Mouse (Mus musculus): ENCODE results near the gene Spata48.

Spata48 gene

DNA sequence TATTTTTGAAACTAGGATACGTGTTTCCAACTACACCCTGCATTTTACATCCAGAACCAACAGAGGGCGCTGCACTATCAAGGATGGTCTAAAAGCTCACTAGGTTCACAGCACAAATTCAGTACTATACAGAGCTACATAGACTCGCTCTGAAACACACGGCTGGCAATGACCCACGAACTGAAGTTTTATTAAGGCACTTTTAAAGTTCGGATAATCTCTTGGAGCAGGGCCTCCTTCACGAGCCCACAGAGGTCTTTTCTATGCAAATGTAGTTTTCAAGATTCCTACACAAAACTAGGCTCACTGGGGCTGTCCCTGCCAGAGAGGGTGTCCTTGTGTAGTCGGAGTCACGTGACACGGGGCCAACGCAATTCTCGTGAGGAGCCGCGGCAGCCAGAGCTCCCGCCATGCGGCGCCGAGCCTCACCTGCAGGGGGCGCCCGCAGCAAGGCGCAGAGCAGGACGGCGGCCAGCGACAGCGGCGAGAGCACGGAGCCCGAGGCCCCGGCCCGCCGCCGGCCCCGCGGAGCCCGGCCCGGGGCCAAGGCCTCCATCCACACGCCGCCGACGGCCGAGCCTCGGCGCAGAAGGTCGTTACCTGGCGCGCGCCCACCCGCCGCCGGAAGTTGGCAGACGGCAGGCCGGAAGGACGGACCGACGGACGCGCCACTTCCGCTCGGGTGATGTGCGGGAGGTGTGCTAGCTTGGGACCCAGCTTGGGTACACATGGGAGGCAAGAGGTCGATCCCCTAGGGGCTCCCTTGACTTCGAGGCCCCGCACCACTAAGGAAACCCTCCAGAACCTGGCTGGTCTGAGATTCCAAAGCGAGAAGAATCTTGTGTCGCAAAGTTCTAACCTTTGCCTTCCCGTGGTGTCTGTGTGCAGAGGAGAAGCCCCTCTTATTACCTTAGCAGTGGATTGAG lies at the start of gene Spata48, which contains the start of gene Zpbp:
Gene Spata48, plus strand, starts transcription at position 460 of the 926 bp plus-strand sequence.
Gene Zpbp, minus strand, starts transcription at position 774 of the 926 bp plus-strand sequence.
- peak; percentile 96 for DNase-seq

DNA sequence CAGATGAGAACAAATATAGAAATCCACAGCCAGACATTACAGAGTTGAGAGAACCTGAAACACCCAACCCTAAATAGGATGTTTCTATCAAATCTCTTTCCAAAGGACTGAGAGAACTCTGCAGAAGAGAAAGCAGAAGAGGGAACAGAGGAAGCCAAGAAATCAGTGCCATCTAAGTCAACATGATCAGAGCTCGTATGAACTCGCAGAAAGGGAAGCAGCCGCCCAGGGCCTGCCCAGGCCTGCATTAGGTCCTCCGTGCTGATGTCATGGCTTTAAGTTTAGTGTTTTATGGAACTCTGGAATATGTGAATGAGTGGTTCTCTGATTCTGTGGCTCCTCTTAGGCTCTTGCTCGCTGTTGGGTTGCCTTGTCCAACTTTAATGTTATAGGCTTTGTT lies 47.7 kb upstream of the Spata48 start:
- DNase-seq, result no peak

DNA sequence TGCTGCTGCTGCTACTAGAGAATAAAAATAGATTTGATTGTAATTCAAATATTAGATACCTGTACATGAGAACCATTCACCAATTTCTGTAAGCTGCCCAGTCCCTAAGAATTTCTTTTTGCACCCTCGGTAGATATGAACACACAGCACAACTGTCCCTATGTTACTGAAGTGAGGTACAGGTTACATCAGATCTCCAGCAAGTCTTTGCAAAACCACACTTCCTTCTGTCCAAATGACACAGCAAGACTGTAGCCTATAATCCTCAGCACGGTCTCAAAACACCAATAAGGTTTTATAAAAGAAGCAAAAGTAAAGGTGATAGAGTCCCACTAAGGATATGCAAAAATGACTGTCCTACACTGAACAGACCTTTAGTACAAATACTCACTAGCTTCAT lies 44.5 kb upstream of the Spata48 start:
- DNase-seq, result no peak

DNA sequence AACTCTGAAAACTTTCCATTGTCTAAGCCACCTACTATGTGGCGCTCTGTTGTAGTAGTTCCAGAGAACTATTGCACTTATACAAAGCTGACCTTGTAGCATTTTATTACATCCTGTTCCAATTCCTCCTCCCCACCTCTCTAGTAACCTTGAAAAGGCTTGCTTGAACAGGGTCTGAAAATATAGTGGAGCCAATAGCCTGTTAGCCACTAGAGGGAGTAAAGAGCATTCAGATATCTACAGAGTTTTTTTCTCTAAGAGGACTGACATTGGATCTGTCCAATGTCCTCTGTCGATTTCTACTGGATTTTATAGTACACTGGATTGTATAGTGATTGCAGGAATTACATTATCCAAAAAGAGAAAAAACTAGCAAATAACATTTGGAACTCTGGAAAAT lies 6.9 kb upstream of the Spata48 start:
- DNase-seq, result peak; percentile 5

DNA sequence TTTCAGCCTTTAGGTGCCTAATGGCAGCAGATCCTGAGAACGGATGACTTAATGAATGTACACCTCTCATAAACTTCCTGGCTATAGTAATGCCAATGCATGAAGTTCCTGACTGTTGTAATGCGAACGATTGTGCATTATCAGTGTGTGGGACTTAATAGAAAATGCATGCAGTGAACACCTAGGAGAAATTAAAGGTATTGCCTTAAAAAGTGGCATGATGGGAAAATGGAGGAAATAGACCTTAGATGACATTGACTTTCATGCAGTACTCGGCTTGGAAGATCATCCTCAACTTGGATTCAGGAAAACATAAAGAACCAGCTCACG lies 632 bp downstream of the Spata48 start:
- no peak for DNase-seq

DNA sequence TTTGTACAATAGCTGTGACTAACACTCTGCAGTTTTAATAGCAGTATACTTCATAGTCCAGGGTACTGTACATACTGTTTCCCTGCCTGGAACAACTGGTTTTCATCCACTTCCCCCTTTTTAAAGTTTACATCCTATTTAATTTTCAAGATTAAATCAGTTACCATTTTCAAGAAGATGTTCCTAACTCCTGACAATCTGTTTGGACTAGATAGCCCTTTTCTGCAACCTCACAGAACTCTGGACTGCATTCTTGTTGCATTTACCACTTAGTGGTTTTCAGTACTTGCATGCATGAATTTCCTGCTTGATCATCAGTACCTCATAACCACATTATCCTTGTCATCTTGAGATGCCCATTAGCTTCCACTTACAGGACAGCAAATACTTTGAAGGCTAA lies 7.0 kb downstream of the Spata48 start:
- no peak for DNase-seq

DNA sequence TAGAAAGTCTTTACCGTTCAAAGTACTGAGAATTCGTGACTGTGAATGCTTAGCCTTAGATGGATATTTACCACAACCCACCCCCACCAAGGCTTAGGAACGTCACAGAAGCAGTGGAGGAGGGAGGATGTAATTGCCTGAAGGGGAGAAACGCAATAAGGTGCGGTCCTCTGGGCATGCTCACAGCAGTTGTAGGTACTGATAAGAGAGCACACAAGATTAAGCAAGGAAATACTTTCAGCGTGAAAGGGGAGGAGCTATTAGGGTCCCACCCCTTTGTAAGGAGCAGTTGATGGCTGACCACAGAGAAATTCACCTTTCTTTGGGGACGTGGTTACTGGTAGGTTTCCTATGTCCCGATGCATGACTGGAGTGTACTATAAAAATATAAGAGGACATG lies 22.5 kb downstream of the Spata48 start:
- no peak for DNase-seq

DNA sequence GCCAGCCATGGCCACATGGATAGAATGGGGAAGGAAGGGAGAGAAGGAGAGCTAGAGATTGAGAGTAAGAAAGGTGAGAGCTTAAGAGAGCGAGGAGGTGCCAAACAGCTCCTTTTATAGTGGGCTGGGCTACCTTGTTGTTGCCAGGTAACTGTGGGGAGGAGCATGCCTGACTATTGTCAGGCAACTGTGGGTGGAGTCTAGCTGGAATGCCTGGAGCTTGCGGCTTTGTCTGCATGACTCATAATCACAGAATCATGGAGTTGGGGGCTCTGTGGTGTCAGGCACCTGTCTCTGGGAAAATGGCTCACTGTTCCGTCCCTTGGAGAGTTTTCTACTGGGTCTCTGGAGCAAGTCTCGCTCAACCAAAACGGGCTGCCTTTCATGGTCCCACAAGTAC lies 30.1 kb downstream of the Spata48 start:
- DNase-seq, result no peak

DNA sequence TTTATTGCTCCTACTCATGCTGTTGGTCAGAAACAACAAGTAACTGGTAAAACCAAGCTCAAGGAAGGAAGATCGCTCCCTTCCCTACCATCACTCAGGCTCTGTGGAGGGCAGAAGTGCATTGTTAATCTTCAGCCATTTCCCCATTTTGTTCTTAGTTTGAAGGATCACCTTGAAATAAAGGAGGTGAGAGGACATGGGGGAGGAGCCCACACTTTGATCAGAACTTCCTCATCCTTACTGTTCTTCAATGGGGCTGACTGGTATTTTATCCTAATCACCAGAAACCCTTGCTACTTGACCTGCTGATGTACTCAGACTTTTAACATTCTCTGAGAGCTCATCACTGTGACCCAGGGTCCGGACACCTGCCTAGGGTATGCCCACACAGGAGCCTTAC lies 33.8 kb downstream of the Spata48 start:
- DNase-seq, result no peak

DNA sequence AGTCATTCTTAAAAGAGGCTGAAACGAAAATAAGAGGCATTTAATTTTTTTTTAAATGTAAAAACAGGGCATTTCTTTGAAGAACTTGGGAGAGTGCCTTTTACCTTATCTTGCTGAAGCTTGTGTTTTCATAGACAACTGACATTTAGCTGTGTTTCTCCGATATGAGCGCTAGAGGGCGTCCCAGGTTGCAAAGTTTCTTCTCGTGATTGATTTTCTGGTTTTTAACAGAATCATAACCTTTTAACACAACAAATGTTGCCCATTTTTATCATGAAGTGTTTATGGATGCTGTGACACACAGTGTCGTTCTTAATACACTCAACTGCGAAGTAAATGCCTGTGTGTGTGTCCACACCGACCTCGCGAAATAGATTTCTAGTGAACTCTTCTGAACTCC lies 38.0 kb downstream of the Spata48 start:
- DNase-seq, result peak; percentile 22

DNA sequence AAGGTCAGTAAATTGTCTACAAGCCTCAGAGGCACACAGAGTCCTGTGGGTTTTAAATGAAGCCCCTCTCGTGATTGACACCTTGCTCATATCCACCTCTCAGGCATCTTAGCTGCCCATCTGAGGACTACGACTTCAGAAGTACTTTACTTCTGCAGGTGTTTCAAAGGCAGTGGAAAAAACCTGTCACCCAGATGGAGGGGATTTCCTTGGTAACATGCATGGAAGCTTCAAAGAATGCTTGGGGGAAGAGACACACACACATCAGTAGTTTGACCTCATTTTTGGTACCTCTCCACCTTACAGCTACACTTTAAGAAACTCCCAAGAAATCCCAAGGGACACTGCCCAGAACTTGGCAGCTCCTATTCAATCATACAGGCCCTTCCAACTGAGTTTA lies 44.3 kb downstream of the Spata48 start:
- DNase-seq, result no peak

DNA sequence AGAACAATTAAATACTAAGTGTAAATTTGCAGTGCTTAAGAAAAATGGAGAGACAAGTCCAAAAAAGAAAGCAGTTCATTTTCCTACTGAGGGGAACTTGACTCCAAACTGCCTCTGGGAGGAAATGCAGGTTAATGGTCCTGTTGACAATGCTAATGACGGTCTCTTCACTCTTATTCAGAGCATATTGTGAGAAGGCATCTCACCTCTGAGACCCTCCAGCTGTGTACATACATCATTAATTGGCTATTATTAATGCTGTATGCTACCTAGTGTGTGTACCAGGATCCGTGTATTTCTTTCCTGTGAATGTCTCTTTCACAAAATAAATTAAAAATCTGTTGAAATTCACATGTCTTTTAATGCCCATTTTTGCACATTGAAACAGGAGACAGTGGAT lies 47.5 kb downstream of the Spata48 start:
- DNase-seq, result no peak

DNA sequence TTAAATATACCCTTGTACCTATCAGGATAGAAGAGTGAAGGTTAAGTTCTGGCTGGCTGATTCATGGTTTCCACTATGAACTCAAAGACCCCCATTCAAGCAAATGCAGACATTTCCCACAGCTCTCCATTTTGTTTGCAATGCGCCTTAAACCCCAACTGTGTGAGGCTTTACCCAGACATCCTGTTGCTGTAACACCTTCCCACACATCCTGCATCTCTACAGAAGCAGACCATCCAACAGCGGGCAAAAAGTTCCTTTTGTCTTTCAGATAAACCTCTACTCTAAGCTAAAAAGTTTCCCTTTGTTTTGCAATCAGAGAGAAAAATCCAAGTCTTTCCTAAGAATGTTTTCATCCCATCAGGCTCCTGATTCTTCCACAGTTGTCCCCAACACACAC lies 50.2 kb downstream of the Spata48 start:
- DNase-seq, result no peak

DNA sequence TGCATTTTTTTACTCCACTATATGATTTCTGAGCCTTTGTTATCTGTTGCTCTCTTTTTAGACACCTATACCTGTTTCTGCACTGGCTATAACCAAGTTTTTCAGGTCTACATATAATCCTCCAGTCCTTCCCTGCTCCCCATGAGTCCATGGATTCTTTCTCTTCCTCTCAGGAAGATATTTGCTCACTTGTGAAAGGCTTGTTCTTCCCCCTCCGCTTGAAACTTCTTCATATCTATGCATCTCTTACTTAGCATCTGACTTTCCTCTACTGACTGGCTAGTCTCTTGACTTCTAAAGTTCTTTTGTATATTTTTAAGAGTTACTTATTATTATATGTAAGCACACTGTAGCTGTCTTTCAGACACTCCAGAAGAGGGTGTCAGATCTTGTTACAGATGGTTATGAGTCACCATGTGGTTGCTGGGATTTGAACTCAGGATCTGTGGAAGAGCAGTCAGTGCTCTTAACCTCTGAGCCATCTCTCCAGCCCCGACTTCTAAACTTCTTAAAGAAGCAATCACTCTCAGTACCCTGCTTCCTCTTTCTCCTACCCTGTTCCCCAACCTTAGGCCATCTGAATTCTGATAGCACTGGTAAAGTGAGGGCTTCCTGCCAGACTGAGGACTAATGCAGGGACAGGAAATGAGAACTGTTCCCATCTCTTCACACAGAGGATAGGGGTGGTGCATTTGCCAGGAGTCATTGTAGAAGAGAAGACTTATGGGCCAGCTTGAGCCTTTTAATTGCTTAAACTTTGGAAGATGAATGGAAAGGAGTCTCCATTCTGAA lies 51.3 kb downstream of the Spata48 start:
- no peak for DNase-seq

DNA sequence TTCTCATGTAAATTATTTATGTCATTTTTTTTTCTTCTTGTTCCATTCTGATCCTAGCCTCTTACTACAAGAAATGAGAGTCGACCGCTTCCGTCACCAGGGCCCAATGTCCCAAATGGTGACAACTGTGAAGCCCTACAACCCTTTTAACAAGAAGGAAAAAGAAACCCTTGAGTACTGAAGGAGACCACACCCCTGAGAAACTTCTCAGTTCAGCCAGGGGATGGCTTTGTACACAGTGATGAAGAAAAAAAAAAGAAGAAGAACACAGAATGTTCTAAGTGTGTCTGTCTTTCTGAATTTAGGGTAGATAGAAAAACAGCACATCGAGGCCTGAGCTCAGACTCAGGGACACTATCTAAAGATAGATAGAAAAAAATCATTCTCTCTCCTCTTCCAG lies 53.0 kb downstream of the Spata48 start:
- DNase-seq, result no peak

DNA sequence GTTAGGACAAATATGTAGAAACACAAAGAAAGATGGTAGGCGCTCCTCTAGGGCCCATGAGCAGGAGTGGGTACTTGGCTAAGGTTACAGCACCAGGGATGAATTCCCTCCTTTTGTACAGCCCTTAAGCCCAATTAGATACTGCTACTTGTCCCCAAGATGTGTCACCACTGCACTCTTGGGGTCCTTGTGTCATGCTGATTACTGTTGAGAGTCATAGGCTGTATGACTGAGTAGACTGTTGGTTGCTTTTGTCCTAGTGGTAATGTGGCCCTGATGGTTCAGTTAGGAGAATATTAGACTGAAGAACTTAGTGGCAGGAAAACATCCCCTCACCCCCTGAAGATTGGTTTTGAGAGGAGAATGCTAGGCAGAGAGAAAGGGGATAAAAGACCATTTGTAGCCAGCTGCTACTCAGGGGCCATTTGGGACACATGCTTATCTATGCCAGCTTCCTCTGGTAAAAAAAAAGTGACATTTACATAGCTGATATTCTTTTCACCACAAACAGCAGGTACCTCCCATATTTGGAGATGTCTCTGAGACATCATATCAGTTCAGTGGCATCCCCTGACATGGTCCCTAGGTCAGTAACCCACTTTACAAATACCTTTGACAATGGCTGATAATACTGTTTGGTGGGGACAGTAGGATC lies 56.0 kb downstream of the Spata48 start:
- no peak for DNase-seq

DNA sequence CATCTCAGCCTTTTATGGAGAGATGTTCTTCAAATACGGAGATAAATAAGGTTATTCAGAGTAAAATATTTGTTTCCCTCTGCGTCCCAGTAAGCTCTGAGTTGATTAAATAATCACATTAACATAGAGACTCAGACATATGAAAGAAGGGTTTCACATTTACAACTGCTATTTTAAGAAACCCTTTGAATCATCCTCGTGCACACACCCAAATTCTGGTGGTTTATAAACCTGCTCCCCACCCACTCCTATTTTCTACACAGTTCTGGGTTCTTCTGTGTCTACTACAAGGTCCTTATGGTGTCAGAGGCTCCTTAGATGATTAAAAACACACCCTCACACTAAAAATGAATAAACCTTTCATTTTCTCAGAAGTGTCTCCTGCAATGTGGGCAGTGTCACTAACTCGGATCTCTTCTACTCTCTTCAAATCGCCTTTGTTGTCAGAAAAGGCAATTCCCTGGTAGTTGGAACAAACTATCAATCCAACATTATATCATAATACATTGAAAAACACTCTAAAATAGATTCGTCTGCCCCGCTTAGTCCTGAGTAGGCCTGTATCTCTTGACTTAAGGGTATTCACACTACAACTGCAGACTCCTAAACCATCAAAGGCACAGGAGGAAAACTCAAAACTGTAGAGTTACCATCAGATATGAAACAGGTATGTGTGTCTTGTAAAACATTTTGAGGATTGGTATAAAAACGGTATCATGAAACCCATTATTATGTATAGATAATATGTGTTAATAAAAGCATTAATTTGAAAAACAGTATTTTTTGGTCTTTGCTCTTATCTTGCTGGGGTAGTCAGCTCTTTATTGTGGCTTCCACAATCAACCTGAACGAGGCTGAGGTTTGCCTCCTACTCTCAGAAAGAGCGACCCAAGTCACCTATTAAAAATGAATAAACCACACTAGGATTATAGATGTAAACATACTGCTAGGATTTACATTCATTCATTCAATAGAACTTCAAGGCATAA lies 57.7 kb downstream of the Spata48 start:
- DNase-seq, result no peak

DNA sequence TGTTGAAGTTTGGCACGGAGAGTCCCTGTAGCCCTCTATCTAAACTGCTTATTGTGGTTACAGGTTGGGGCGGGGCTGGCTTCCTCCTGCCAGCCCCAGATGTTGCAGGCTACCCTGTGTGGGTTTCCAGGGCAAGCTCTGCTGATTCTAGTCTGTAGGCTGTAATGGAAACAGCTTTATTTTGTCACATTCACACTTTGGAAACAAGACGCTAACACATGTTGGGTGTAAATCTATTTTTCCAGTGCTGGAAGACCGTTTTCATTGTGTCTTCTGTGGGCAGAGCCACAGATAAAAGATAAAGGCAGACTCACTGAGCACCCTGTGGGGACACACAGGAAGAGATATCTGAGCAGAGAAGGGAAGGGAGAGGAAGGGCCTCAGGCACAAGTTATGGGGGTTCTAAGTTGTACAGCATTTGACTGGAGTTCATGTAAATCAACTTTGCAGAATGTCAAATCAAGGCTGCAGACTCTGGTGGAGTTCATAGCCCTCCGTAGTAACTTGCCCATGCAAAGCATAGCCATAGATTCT lies 60.1 kb downstream of the Spata48 start:
- no peak for DNase-seq

DNA sequence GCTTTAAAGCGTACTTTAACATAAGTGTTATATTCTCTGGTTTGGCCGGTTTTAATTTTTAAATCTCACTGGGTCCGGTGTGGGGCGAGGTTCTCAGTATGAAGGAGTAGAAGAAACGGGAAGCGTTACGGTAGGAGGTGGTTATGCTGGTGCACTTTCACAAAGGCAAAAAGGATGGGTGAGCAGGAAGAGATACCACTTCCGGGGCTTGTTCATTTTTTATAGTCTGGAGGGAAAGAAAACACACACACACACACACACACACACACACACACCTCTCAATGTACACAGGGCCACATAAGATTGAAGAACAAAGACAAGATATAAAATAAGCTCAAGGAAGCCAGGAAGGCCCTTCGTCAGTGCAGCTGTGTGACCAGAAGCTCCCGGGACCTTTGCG lies 66.9 kb downstream of the Spata48 start:
- no peak for DNase-seq

DNA sequence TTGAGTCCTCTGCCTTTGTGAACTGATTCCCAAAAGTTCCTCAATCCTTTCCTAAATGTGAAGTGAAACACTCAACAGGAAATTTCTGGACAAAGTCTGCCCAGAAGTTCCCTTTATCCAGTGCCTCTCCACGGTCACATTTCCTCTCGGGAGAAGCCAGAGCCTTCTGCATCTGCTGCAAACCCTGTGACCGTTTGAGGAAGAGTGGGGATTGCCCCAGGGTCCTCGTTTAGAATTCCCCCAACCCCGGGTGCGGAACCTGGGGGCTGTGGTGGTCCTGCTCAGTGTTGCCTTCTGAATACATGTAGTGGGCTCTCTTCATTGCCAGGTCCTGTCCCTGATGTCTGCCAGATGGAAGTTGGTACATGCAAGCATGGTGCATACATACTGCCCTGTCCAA lies 67.3 kb downstream of the Spata48 start:
- no peak for DNase-seq

DNA sequence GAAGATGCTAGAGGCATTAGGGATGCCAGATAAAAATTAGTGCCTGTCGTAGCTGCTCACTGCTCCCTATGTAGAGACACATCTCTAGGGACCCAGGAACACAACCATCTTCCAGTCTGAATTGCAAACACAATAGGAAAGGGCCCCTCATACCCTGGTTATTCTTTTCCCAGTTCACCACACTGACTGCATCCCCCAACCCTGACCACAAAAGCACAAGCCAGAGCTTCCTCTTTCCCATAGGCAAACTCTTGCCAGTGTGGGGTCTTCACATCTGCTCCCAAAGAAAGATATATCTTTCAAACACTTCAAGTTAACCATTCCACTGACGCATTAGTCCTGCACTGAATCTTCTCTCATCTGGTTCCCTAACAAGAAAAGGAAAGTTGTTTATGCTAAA lies 68.2 kb downstream of the Spata48 start:
- DNase-seq, result no peak

DNA sequence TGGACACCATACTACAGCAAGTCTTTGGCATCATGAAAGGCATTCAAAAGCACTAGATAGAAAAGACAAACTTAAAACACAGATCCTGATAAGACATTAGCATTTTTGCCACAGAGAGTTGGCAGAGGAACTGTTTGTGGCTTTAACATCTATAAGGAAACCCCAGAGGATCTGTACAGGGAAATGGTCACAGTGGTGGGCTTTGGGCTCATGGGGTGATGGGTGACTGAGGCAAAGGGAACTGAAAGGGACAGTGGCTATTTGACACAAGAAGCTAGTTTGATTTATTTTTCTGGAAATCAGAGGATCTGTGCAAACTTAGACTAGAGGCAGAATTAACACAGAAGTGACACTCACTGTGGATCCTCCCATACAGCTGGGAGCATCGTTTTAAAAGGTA lies 74.4 kb downstream of the Spata48 start:
- DNase-seq, result no peak

Data from kidney, postnatal 10 days (tissue).